Mouse (Mus musculus) olfactory bulb, adult 2 months (tissue): ENCODE measurements around the gene Vps35. TPM values are rescaled to one million over a fixed set of nuclear protein-coding genes. Genes with fewer than 3 reads are reported as not detected.

Experiments
- H3K27ac ChIP-seq: fragments of 200-500 bp; 2 replicates; pipeline ENCODE4 v1.5.1; 2012; ENCODE audit warnings: low read depth, low read length; ENCODE audit not compliant: insufficient read depth
- H3K4me1 ChIP-seq: fragments of 200-500 bp; 2 replicates; pipeline ENCODE4 v1.6.1; 2012; ENCODE audit warnings: low read length; ENCODE audit not compliant: control insufficient read depth, insufficient read depth
- H3K4me3 ChIP-seq: fragments of 200-500 bp; 2 replicates; pipeline ENCODE4 v1.5.1; 2012; ENCODE audit warnings: mild to moderate bottlenecking, low read depth, low read length, moderate library complexity; ENCODE audit not compliant: insufficient read depth
- CTCF ChIP-seq: fragments of 200-500 bp; IDR thresholded peaks from 2 replicates; pipeline ENCODE4 v1.5.1; 2012; ENCODE audit warnings: low read depth, mild to moderate bottlenecking, low read length, moderate library complexity; ENCODE audit not compliant: insufficient read depth
- POLR2A ChIP-seq: fragments of 200-500 bp; IDR thresholded peaks from 2 replicates; pipeline ENCODE4 v1.6.1; 2012; ENCODE audit warnings: mild to moderate bottlenecking, low read depth, low read length, moderate library complexity; ENCODE audit not compliant: insufficient read depth
- WGBS: fragments of 180-500 bp; shearing (Covaris S2); methylation state at CpG from one replicate; pipeline ENCODE4 v1.1.7; 2018; 5-methylcytosine and 5-hydroxymethylcytosine counted together
- polyA plus RNA-seq: library from polyadenylated mRNA; stranded (reverse); fragments of >200 nt; gene quantifications from 2 replicates; pipeline ENCODE4 v1.2.4, GENCODE M21; 2012; ENCODE audit warnings: low replicate concordance; ENCODE audit not compliant: missing spikeins, insufficient read depth, insufficient read length

Gene Vps35
- polyA plus RNA-seq, 1 experiment, result not detected

GRCm38 (mm10) chr8:85220992-85221391, 78.6 kb downstream of the Vps35 start:
- Histone ChIP-seq H3K4me1 (no peaks in the 10 kb centered on the region), H3K27ac (no peak overlapping the region), H3K4me3 (no peak overlapping the region)
- TF ChIP-seq CTCF (no peak), POLR2A (no peak)
- WGBS, result 48% methylated on average over 6 of the region's 6 CpGs

- Histone ChIP-seq H3K4me1 (no peaks in the 10 kb centered on the region), H3K27ac (no peak overlapping the region), H3K4me3 (no peak overlapping the region)
- 66% methylated on average over 4 of the region's 4 CpGs for WGBS
- TF ChIP-seq CTCF, result no peak
- TF ChIP-seq POLR2A, result no peak
Observed at GRCm38 (mm10) chr8:85220220-85220619, 79.4 kb downstream of the Vps35 start.

Other genes starting within 250 kb of the Vps35 start
- gene Fbxw9, start 239.7 kb downstream of the Vps35 start, polyA plus RNA-seq, result not detected in 2 replicates
- gene Gm5741, start 231.8 kb downstream of the Vps35 start, polyA plus RNA-seq, result not detected in 2 replicates
- not detected in 2 replicates for gene Dhps, start 228.0 kb downstream of the Vps35 start, polyA plus RNA-seq
- gene Wdr83os, start 219.1 kb downstream of the Vps35 start, polyA plus RNA-seq, result not detected in 2 replicates
- gene Wdr83, start 218.5 kb downstream of the Vps35 start, polyA plus RNA-seq, result not detected in 2 replicates
- 98.2 TPM in 1 of 2 replicates, not detected in the other for gene Man2b1, start 216.5 kb downstream of the Vps35 start, polyA plus RNA-seq
- gene Zfp791, start 176.7 kb downstream of the Vps35 start, polyA plus RNA-seq, result not detected in 2 replicates
- gene Cks1brt, start 147.9 kb downstream of the Vps35 start, polyA plus RNA-seq, result not detected in 2 replicates
- not detected in 2 replicates for gene Olfr371, start 73.8 kb downstream of the Vps35 start, polyA plus RNA-seq
- gene Orc6, start 170 bp downstream of the Vps35 start, polyA plus RNA-seq, result not detected in 2 replicates
- not detected in 2 replicates for gene Mylk3, start 86.5 kb upstream of the Vps35 start, polyA plus RNA-seq
- gene 4921524J17Rik, start 133.0 kb upstream of the Vps35 start, polyA plus RNA-seq, result not detected in 2 replicates
- not detected in 2 replicates for gene Gpt2, start 192.8 kb upstream of the Vps35 start, polyA plus RNA-seq